Mouse (Mus musculus) C2C12 (cell line): ENCODE measurements around the gene Siglec1. TPM values are rescaled to one million over a fixed set of nuclear protein-coding genes. Genes with fewer than 3 reads are reported as not detected.
"Not testable (repeated sequence)": the region's sequence is repeated elsewhere in the genome, so short reads cannot be mapped to it uniquely, and the experiment has no call there.

Experiments
- H3K27me3 ChIP-seq: one replicate; pipeline ENCODE4 v1.6.1; 2011; ENCODE audit not compliant: control insufficient read depth, insufficient read depth, insufficient read length
- H3K36me3 ChIP-seq: one replicate; pipeline ENCODE4 v1.6.1; 2011; ENCODE audit not compliant: control insufficient read depth, insufficient read depth
- H3K4me3 ChIP-seq: one replicate; pipeline ENCODE4 v1.5.1; 2011; ENCODE audit warnings: mild to moderate bottlenecking, control low read depth; ENCODE audit not compliant: poor library complexity, insufficient read depth, severe bottlenecking
- H3K79me2 ChIP-seq: one replicate; pipeline ENCODE4 v1.6.1; 2011; ENCODE audit not compliant: control insufficient read depth, insufficient read depth
- H3K79me3 ChIP-seq: one replicate; pipeline ENCODE4 v1.6.1; 2011; ENCODE audit warnings: low read depth, control low read depth
- H3ac ChIP-seq: one replicate; pipeline ENCODE3; 2011; ENCODE audit warnings: low read depth; ENCODE audit not compliant: control insufficient read depth, insufficient read length
- CEBPB ChIP-seq: IDR thresholded peaks from one replicate; pipeline ENCODE4 v1.6.1; 2011; ENCODE audit warnings: low read depth, mild to moderate bottlenecking, control low read depth, moderate library complexity
- CTCF ChIP-seq: IDR thresholded peaks from one replicate; pipeline ENCODE4 v1.5.1; 2011; ENCODE audit not compliant: control insufficient read depth, insufficient read depth, insufficient read length
- FOSL1 ChIP-seq: IDR thresholded peaks from one replicate; pipeline ENCODE4 v1.8.0; 2011; ENCODE audit warnings: mild to moderate bottlenecking, low read length; ENCODE audit not compliant: poor library complexity, insufficient read depth, severe bottlenecking
- MAX ChIP-seq: IDR thresholded peaks from one replicate; pipeline ENCODE4 v1.6.1; 2011; ENCODE audit warnings: mild to moderate bottlenecking, control low read depth
- MYOD1 ChIP-seq: IDR thresholded peaks from one replicate; pipeline ENCODE4 v1.6.1; 2011; ENCODE audit warnings: low read depth; ENCODE audit not compliant: control insufficient read depth, insufficient read length
- MYOG ChIP-seq: IDR thresholded peaks from one replicate; pipeline ENCODE4 v1.6.1; 2011; ENCODE audit not compliant: control insufficient read depth, insufficient read length; ENCODE audit errors: extremely low read depth
- USF1 ChIP-seq: IDR thresholded peaks from one replicate; pipeline ENCODE4 v1.6.1; 2011; ENCODE audit warnings: low read depth, mild to moderate bottlenecking, control low read depth, moderate library complexity
- polyA plus RNA-seq: library from polyadenylated mRNA; unstranded; fragments of >200 nt; fragmentation: generic; extraction: Trizol; gene quantifications from one replicate; pipeline ENCODE4 v1.2.1, GENCODE M21; 2012; ENCODE audit warnings: missing spikeins

Gene Siglec1
- polyA plus RNA-seq, 1 experiment: 0.01 TPM

DNA sequence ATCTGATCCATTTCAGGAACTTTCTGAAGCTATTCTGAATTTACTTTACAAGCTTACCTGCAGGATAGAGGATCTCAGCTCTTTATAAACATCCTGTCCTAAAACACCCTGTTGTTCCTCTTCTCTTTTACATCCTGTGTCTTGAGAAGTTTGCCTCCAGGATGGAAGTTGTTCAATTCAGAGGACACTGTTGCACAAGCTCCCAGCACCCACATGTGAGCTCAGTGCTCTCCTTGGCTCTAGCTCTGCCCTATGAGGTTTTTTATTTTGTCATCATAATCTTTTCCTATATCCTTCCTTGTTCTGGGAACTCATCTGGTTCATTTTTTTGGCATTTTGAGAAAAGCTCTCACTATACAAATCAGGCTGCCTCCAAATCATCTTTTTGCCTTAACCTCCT lies 49.8 kb downstream of the Siglec1 start:
- no peaks in the 10 kb centered on the region for H3K36me3 ChIP-seq
- no peak overlapping the region for H3ac ChIP-seq
- H3K27me3 ChIP-seq: peaks cover 11% of the 10 kb centered on the region
- no peak overlapping the region for H3K4me3 ChIP-seq
- no peaks in the 10 kb centered on the region for H3K79me2 ChIP-seq
- no peak for TF ChIP-seq FOSL1
- TF ChIP-seq CEBPB: peak; percentile 27
- no peaks in the 10 kb centered on the region for H3K79me3 ChIP-seq

DNA sequence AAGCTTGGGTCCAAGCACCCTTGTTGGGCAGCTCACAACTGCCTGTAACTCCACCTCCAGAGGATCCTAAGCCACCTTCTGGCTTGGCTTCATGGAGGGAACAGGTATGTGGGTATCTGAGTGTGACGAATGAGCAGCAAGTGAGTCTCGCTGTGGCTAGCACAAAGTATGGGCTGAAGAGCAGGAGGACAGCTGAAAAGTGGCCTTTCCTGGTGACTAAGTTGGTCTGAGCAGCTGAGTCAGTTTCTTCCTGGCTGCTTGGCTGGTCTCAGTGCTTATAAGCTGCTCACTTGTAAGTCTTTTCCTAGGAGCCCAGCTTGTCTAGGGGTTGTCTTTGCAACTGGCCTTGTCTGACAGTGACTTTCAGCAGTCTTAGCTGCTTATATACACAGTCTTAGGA lies 50.2 kb downstream of the Siglec1 start:
- Histone ChIP-seq H3ac (no peak overlapping the region), H3K27me3 (peaks cover 7% of the 10 kb centered on the region), H3K79me2 (no peaks in the 10 kb centered on the region), H3K36me3 (no peaks in the 10 kb centered on the region), H3K79me3 (no peaks in the 10 kb centered on the region), H3K4me3 (no peak overlapping the region)
- TF ChIP-seq MYOD1 (peak; percentile 64), MYOG (no peak)

DNA sequence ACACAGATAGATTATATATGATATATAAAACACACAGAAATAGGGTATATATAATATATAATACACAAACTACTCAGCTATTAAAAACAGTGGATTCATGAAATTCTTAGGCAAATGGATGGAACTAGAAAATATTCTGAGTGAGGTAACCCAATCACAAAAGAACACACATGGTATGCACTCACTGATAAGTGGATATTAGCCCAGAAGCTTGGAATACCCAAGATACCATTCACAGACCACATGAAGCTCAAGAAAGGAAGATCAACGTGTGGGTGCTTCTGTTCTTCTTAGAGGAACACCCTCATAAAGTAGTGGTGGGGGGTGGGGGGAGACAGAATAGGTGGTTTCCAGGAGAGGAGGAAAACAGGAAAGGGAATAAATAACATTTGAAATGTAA lies 55.2 kb downstream of the Siglec1 start:
- not testable (repeated sequence) for H3K36me3 ChIP-seq, H3K27me3 ChIP-seq, H3K4me3 ChIP-seq, H3ac ChIP-seq, H3K79me3 ChIP-seq, H3K79me2 ChIP-seq

DNA sequence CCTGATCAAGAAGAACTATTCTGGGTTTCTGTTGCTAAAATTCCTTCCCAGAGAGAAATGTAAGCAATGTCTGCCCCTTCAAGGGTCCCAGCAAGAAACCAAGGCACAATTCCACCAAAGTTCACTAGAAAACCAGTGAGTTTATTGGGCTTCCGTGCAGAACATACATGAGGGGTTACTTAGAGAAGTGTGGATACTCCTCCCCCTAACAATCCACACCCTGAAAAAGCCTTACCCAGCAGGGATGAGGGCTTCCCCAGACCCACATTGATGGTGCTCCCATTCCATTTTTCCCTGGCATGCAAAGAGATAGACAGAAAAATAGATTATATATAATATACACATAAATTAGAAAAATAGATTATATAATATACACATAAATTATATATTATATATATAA lies 55.6 kb downstream of the Siglec1 start:
- TF ChIP-seq CEBPB (no peak), FOSL1 (no peak)
- Histone ChIP-seq H3K27me3 (no peaks in the 10 kb centered on the region), H3K79me2 (no peaks in the 10 kb centered on the region), H3ac (no peak overlapping the region), H3K4me3 (no peak overlapping the region), H3K79me3 (no peaks in the 10 kb centered on the region), H3K36me3 (peaks cover 13% of the 10 kb centered on the region)

DNA sequence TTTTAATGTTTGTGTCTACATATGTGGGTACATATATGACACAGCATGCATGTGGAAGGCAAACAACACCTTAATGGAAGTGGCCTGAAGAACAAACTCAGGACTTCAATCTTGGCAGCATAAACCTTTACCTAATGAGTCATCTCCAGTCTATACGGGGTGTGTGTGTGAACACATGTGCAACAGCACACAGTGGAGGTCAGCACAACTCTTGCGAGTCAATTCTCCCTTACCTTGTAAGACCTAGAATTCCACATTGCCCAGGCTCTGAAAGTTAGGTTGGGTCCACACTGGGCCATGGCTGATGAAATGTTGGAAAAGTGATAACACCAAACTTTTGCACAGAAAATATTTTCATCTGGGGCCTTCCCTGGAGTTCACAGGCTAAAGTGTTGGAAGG lies 56.0 kb downstream of the Siglec1 start:
- H3K79me3 ChIP-seq: no peaks in the 10 kb centered on the region
- H3K79me2 ChIP-seq: no peaks in the 10 kb centered on the region
- peaks cover 13% of the 10 kb centered on the region for H3K36me3 ChIP-seq
- no peak overlapping the region for H3K4me3 ChIP-seq
- TF ChIP-seq MYOD1 (no peak), CTCF (no peak), MYOG (no peak), USF1 (no peak), CEBPB (no peak), MAX (no peak), FOSL1 (no peak)
- H3ac ChIP-seq: no peak overlapping the region
- no peaks in the 10 kb centered on the region for H3K27me3 ChIP-seq

DNA sequence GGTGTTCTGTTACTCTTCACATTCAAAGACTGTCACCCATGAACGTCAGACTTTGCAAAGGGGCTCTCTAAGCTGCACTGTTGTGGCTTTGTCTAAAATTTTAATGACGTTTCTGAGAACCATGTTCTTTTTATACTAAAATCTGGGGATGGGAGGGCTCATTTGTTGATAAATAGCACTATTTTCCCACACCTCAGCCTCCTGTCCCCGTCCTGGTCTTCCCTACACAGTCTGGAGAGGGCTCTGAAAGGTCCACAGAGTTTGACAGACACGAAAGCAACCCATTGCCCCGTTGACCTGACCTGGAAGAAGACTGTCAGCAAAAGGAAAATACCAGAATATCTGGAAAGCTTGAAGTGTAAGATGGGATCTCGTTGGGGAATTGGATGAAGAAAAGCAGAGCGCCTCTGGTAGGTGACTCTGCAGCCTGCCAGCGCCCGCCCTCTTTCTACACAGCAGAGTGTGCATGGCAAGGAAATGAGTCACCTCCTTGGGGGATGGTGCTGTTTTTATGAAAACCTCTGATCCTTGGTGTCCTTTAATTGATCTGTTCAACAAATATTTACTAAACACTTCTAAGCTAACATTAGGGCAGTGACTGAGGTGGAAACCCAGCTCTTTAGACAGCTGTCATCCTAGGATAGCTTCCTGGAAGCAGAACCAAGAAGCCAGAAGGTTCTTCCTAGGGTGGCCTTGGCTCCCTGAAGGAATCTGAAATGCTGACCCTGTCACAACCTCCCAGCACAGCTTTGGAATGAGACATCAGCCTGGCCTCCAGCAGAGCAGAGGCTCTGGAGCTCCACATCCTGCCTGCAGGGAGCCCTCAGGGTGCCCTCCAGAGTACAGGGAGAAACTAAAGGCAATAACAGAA lies 57.3 kb downstream of the Siglec1 start:
- Histone ChIP-seq H3K79me2 (no peaks in the 10 kb centered on the region), H3K36me3 (peaks cover 13% of the 10 kb centered on the region), H3K27me3 (no peaks in the 10 kb centered on the region), H3ac (peak overlapping the region; percentile 45), H3K4me3 (no peak overlapping the region), H3K79me3 (no peaks in the 10 kb centered on the region)
- TF ChIP-seq USF1 (no peak), MYOD1 (no peak), CTCF (no peak), FOSL1 (peak; percentile 37)

DNA sequence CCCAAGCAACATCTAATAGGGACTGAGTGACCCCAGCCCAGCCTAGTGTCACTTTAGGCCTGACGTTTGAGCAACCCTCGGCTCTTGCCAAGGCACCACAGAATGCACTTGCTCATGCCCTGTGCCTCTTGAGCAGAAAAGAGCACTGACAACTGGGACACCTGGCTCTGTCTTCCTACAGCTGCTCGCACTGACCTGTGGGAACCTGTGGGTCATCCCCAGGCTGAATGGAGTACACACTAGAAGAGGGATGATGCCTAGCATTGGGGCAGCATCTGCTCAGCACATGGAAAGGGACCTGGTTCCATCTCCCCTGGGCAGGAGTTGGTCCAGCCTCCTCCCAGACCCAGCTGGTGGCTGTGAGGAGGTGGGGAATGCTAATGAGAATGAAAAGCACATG lies 59.6 kb downstream of the Siglec1 start:
- Histone ChIP-seq H3K4me3 (no peak overlapping the region), H3K36me3 (peaks cover 27% of the 10 kb centered on the region), H3ac (no peak overlapping the region), H3K79me3 (no peaks in the 10 kb centered on the region), H3K79me2 (no peaks in the 10 kb centered on the region), H3K27me3 (no peaks in the 10 kb centered on the region)
- TF ChIP-seq CEBPB (no peak), USF1 (no peak), MAX (no peak), MYOD1 (no peak), CTCF (no peak), FOSL1 (no peak)
